Mouse (Mus musculus) midbrain, embryonic 11.5 days (tissue): ENCODE results near the gene Hist2h2be. TPM values are rescaled to one million over a fixed set of nuclear protein-coding genes. Genes with fewer than 3 reads are reported as not detected.
A peak's percentile ranks its signal among the peaks of the same experiment; 100 is the strongest.
"Not testable (repeated sequence)": the region's sequence is repeated elsewhere in the genome, so short reads cannot be mapped to it uniquely, and the experiment has no call there.

Source experiments
- ATAC-seq: fragments of 200-750 bp; cut with Nextera tagmentation; 2 replicates; pipeline ENCODE4 v1.8.0; 2017; ENCODE audit warnings: moderate TSS enrichment, moderate library complexity; ENCODE audit not compliant: low FRiP score
- DNase-seq: peaks from one replicate; pipeline ENCODE4 v3.0.0; 2015; ENCODE audit warnings: low spot score; ENCODE audit errors: missing footprints
- H3K27ac ChIP-seq: fragments of 300-500 bp; sonication (generic); 2 replicates; pipeline ENCODE4 v1.5.1; 2014; ENCODE audit warnings: low read depth, low read length
- H3K27me3 ChIP-seq: fragments of 300-500 bp; sonication (generic); 2 replicates; pipeline ENCODE4 v1.6.1; 2014; ENCODE audit warnings: mild to moderate bottlenecking, low read length, moderate library complexity, mixed read lengths; ENCODE audit not compliant: control insufficient read depth, insufficient read depth
- H3K36me3 ChIP-seq: fragments of 300-500 bp; sonication (generic); 2 replicates; pipeline ENCODE4 v1.6.1; 2014; ENCODE audit warnings: mild to moderate bottlenecking, low read length, moderate library complexity, mixed read lengths; ENCODE audit not compliant: control insufficient read depth, insufficient read depth
- H3K4me1 ChIP-seq: fragments of 300-500 bp; sonication (generic); 2 replicates; pipeline ENCODE4 v1.6.1; 2014; ENCODE audit warnings: low read length; ENCODE audit not compliant: control insufficient read depth, insufficient read depth
- H3K4me2 ChIP-seq: fragments of 300-500 bp; sonication (generic); 2 replicates; pipeline ENCODE4 v1.6.1; 2014; ENCODE audit warnings: mild to moderate bottlenecking, moderate library complexity
- H3K4me3 ChIP-seq: fragments of 300-500 bp; sonication (generic); 2 replicates; pipeline ENCODE4 v1.5.1; 2014; ENCODE audit warnings: low read depth, low read length
- H3K9ac ChIP-seq: fragments of 300-500 bp; sonication (generic); 2 replicates; pipeline ENCODE4 v1.6.1; 2014; ENCODE audit warnings: low read length
- H3K9me3 ChIP-seq: fragments of 300-500 bp; sonication (generic); 2 replicates; pipeline ENCODE4 v1.6.1; 2016; ENCODE audit warnings: low read length; ENCODE audit not compliant: control insufficient read depth
- WGBS: fragments of 180-500 bp; shearing (Covaris S2); extraction: QIAGEN DNeasy Blood & Tissue Kit; methylation state at CpG from one replicate; pipeline ENCODE4 v1.1.7; 2014; 5-methylcytosine and 5-hydroxymethylcytosine counted together
- polyA plus RNA-seq: library from polyadenylated mRNA; unstranded; fragments of >200 nt; fragmentation: Nextera tagmentation; extraction: Ambion mirVana; gene quantifications from 2 replicates; pipeline ENCODE4 v1.2.1, GENCODE M21; 2014

Gene Hist2h2be
- polyA plus RNA-seq = 14.0 and 15.0 TPM in 2 replicates

GRCm38 (mm10) chr3:96220765-96221639 lies at the start of gene Hist2h2be, which contains the start of gene Hist2h2ac:
TSS of gene Hist2h2be (plus strand) at chr3:96221119.
TSS of gene Hist2h2ac (minus strand) at chr3:96220880.
- H3K36me3 ChIP-seq = no peaks in the 10 kb centered on the region
- peak within 1 kb of the TSS; percentile 60 for H3K4me3 ChIP-seq
- H3K4me1 ChIP-seq = peaks cover 24% of the 10 kb centered on the region
- DNase-seq (peak; percentile 98), ATAC-seq (peak; percentile 88)
- H3K9ac ChIP-seq = peak within 1 kb of the TSS; percentile 94
- no peaks in the 10 kb centered on the region for H3K27me3 ChIP-seq
- under 1% methylated on average over 43 of the region's 43 CpGs for WGBS
- peak within 1 kb of the TSS; percentile 85 for H3K4me2 ChIP-seq
- H3K9me3 ChIP-seq = no peaks in the 10 kb centered on the region
- peak within 1 kb of the TSS; percentile 96 for H3K27ac ChIP-seq

- DNase-seq (peak; percentile 89), ATAC-seq (peak; percentile 20)
- Histone ChIP-seq H3K9ac (peak overlapping the region; percentile 96), H3K4me2 (peak overlapping the region; percentile 91), H3K4me3 (peak overlapping the region; percentile 74), H3K27me3 (no peaks in the 10 kb centered on the region), H3K36me3 (0 out of 2 replicates have a peak, but pooled peaks cover 2% of the 10 kb centered on the region), H3K27ac (peak overlapping the region; percentile 96), H3K4me1 (peaks cover 15% of the 10 kb centered on the region), H3K9me3 (no peaks in the 10 kb centered on the region)
- WGBS = 25% methylated on average over 18 of the region's 18 CpGs
Measured at GRCm38 (mm10) chr3:96171583-96172196, 49.2 kb upstream of the Hist2h2be start.

GRCm38 (mm10) chr3:96172197-96173178 lies 48.4 kb upstream of the Hist2h2be start, which contains the start of gene Sf3b4:
TSS of gene Sf3b4 (plus strand) at chr3:96172332.
- ATAC-seq = peak; percentile 95
- no peaks in the 10 kb centered on the region for H3K27me3 ChIP-seq
- under 1% methylated on average over 57 of the region's 58 CpGs for WGBS
- H3K36me3 ChIP-seq = 0 out of 2 replicates have a peak, but pooled peaks cover 4% of the 10 kb centered on the region
- H3K9me3 ChIP-seq = no peaks in the 10 kb centered on the region
- peak within 1 kb of the TSS; percentile 96 for H3K27ac ChIP-seq
- peak within 1 kb of the TSS; percentile 74 for H3K4me3 ChIP-seq
- peaks cover 15% of the 10 kb centered on the region for H3K4me1 ChIP-seq
- DNase-seq = peak; percentile 99
- peak within 1 kb of the TSS; percentile 91 for H3K4me2 ChIP-seq
- peak within 1 kb of the TSS; percentile 96 for H3K9ac ChIP-seq

GRCm38 (mm10) chr3:96173185-96173584 lies 47.7 kb upstream of the Hist2h2be start:
- Histone ChIP-seq H3K9me3 (no peaks in the 10 kb centered on the region), H3K27me3 (no peaks in the 10 kb centered on the region), H3K4me2 (peak overlapping the region; percentile 91), H3K9ac (peak overlapping the region; percentile 80), H3K27ac (no peak overlapping the region), H3K4me3 (peak overlapping the region; percentile 74), H3K36me3 (0 out of 2 replicates have a peak, but pooled peaks cover 4% of the 10 kb centered on the region), H3K4me1 (peaks cover 15% of the 10 kb centered on the region)
- DNase-seq = no peak
- ATAC-seq = no peak
- WGBS = 38% methylated on average over 7 of the region's 7 CpGs

GRCm38 (mm10) chr3:96174042-96174441 lies 46.9 kb upstream of the Hist2h2be start:
- H3K27ac ChIP-seq, H3K36me3 ChIP-seq, H3K4me3 ChIP-seq, H3K4me2 ChIP-seq, H3K9ac ChIP-seq, H3K9me3 ChIP-seq, H3K27me3 ChIP-seq, DNase-seq, ATAC-seq: not testable (repeated sequence)
- H3K4me1 ChIP-seq = peaks cover 15% of the 10 kb centered on the region
- WGBS = 89% methylated on average over 4 of the region's 4 CpGs

- no peaks in the 10 kb centered on the region for H3K27me3 ChIP-seq
- no peak overlapping the region for H3K4me3 ChIP-seq
- no peak overlapping the region for H3K27ac ChIP-seq
- 97% methylated on average over 6 of the region's 6 CpGs for WGBS
- DNase-seq = no peak
- 0 out of 2 replicates have a peak, but pooled peaks cover 4% of the 10 kb centered on the region for H3K36me3 ChIP-seq
- H3K4me2 ChIP-seq = no peak overlapping the region
- no peak for ATAC-seq
- H3K4me1 ChIP-seq = peaks cover 18% of the 10 kb centered on the region
- H3K9me3 ChIP-seq = no peaks in the 10 kb centered on the region
- no peak overlapping the region for H3K9ac ChIP-seq
Measured at GRCm38 (mm10) chr3:96175251-96175650, 45.7 kb upstream of the Hist2h2be start.

- H3K36me3 ChIP-seq = 0 out of 2 replicates have a peak, but pooled peaks cover 4% of the 10 kb centered on the region
- H3K4me1 ChIP-seq = peaks cover 20% of the 10 kb centered on the region
- H3K9ac ChIP-seq = no peak overlapping the region
- DNase-seq (no peak), ATAC-seq (no peak)
- no peak overlapping the region for H3K4me2 ChIP-seq
- H3K27ac ChIP-seq = no peak overlapping the region
- H3K4me3 ChIP-seq = no peak overlapping the region
- WGBS = 91% methylated on average over 4 of the region's 4 CpGs
- no peaks in the 10 kb centered on the region for H3K27me3 ChIP-seq
- no peaks in the 10 kb centered on the region for H3K9me3 ChIP-seq
Measured at GRCm38 (mm10) chr3:96178427-96178826, 42.5 kb upstream of the Hist2h2be start.

GRCm38 (mm10) chr3:96178902-96179301 lies 42.0 kb upstream of the Hist2h2be start:
- Histone ChIP-seq H3K27ac (no peak overlapping the region), H3K9ac (no peak overlapping the region), H3K27me3 (no peaks in the 10 kb centered on the region), H3K36me3 (0 out of 2 replicates have a peak, but pooled peaks cover 4% of the 10 kb centered on the region), H3K9me3 (no peaks in the 10 kb centered on the region), H3K4me3 (no peak overlapping the region), H3K4me1 (peaks cover 20% of the 10 kb centered on the region), H3K4me2 (no peak overlapping the region)
- 88% methylated on average over 2 of the region's 2 CpGs for WGBS
- ATAC-seq = no peak
- DNase-seq = no peak
